Mouse (Mus musculus) cortical plate, adult 2 months (tissue): ENCODE results near the gene Gm45233. TPM values are rescaled to one million over a fixed set of nuclear protein-coding genes. Genes with fewer than 3 reads are reported as not detected.

ENCODE experiments used
- H3K27ac ChIP-seq: fragments of 200-500 bp; 2 replicates; pipeline ENCODE4 v1.5.1; 2012; ENCODE audit warnings: low read length, control low read depth, inconsistent platforms; ENCODE audit not compliant: insufficient read depth
- H3K4me1 ChIP-seq: fragments of 200-500 bp; 2 replicates; pipeline ENCODE4 v1.6.1; 2011; ENCODE audit warnings: low read length; ENCODE audit not compliant: control insufficient read depth, insufficient read depth
- H3K4me3 ChIP-seq: fragments of 200-500 bp; 2 replicates; pipeline ENCODE4 v1.5.1; 2011; ENCODE audit warnings: mild to moderate bottlenecking, low read length, control low read depth; ENCODE audit not compliant: insufficient read depth
- CTCF ChIP-seq: fragments of 200-500 bp; IDR thresholded peaks from 2 replicates; pipeline ENCODE4 v1.5.1; 2011; ENCODE audit warnings: mild to moderate bottlenecking, control low read depth, low read length; ENCODE audit not compliant: insufficient read depth; ENCODE audit errors: extremely low read depth
- POLR2A ChIP-seq: fragments of 200-500 bp; IDR thresholded peaks from 2 replicates; pipeline ENCODE4 v1.6.1; 2011; ENCODE audit warnings: mild to moderate bottlenecking, low read length, control low read depth; ENCODE audit not compliant: insufficient read depth; ENCODE audit errors: extremely low read depth
- polyA plus RNA-seq: library from polyadenylated mRNA; depleted of rRNA; stranded (reverse); fragments of >200 nt; gene quantifications from 2 replicates; pipeline ENCODE4 v1.2.3, GENCODE M21; 2012

The Gm45233 gene
- polyA plus RNA-seq, 1 experiment, result 2.1 TPM

DNA sequence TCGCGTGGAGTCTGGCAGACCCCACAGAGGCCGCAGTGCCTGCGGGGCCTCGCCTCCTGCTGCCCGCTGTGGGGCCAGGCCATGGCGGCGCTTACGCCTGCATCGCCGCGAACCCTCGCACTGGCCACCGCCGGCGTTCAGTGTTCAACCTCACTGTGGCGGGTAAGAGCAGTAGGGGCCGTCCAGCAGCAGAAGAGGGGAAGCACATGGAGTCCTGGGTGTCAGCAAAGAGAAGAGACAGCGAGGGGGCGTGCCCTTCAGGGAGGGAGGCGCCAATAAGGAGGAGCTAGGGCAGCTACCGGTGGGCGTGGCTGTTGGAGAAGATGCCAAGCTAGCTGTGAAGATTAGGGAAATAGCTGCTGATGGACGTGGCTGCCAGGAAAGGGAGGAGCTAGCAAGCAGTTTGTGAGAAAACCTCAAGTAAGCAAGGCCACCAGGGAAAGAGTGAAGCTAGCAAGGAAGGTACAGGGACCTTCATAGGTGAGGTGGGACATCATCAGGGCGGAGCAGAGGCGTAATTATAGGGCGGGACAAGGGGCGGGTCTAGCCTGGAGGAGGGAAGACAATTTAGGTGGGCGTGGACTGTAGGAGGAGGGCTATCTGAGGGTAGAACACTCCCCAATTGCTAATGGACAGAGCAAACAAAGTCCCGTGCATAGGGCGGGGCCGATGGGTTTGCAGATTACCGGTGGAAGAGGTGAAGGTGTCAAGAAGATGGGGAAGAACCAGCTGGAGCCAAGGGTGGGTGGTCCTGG is 21.6 kb downstream of the Gm45233 start:
- H3K27ac ChIP-seq, result no peak overlapping the region

GRCm38 (mm10) chr7:43466099-43466694 is 22.3 kb downstream of the Gm45233 start:
- H3K4me3 ChIP-seq, result peak overlapping the region; percentile 46
- TF ChIP-seq CTCF (peak; percentile 57), POLR2A (no peak)
- no peaks in the 10 kb centered on the region for H3K4me1 ChIP-seq
- H3K27ac ChIP-seq, result no peak overlapping the region

More for the DNA sequence above, 21.6 kb downstream of the Gm45233 start:
- TF ChIP-seq CTCF, result no peak
- H3K4me1 ChIP-seq, result no peaks in the 10 kb centered on the region
- H3K4me3 ChIP-seq, result peak overlapping the region; percentile 46

DNA sequence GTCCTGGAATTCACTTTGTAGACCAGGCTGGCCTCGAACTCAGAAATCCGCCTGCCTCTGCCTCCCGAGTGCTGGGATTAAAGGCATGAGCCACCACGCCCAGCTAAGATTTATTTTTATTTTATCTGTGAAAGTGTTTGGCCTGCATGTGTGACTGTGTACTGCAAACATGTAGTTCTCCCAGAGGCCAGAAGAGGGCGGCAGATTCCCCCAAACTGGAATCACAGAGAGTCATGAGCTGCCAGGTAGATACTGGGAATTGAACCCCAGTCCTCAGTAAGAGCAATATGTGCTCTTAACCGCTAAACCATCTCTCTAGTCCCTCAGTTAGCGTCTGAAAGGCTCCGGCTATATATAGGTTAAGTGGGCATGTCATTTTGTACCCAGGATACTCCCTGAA is 26.4 kb downstream of the Gm45233 start:
- TF ChIP-seq CTCF (peak; percentile 52), POLR2A (no peak)
- Histone ChIP-seq H3K4me3 (no peak overlapping the region), H3K4me1 (no peaks in the 10 kb centered on the region), H3K27ac (no peak overlapping the region)

GRCm38 (mm10) chr7:43475706-43476105 is 31.8 kb downstream of the Gm45233 start:
- TF ChIP-seq POLR2A, result no peak
- no peak for TF ChIP-seq CTCF
- Histone ChIP-seq H3K4me3 (no peak overlapping the region), H3K27ac (no peak overlapping the region), H3K4me1 (peaks cover 2% of the 10 kb centered on the region)

DNA sequence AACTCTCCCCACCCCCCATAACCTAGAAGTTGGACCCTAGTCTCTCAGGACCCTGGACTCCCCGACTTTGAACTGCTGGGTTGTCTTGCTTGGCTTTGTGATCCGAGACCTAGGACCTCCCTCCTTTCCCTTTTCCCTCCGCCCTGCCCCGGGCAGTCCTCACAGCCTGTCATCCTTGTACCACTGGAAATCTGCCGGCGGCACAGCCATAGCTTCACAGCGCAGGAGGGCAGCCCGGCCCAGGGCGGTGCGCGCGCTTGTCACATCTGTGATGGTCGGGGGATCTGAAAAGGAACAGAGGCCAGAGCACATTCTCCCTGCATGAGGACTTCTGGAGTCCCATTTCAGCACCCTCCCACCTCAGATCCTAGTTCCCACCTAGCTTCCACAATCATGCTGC is 32.4 kb downstream of the Gm45233 start:
- peaks cover 6% of the 10 kb centered on the region for H3K4me1 ChIP-seq
- no peak overlapping the region for H3K27ac ChIP-seq
- no peak overlapping the region for H3K4me3 ChIP-seq
- TF ChIP-seq CTCF (no peak), POLR2A (no peak)

DNA sequence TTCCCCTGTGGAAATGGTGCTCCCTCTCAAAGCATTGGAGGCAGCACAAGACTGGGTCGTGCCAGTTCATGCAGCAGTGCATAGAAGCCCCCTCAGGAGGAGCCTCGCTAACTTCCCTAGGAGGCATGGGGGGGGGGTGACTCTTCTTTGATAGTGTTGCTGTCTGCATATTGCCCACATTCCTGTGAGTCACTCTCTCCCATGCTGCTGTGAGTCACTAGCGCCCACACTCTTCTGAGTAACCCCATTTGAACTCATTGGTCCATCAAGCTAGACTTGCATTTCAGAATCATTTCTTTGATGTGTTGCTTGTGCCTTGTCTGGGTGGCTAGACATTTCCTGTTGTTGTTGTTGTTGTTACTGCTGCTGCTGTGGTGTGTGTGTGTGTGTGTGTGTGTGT is 37.3 kb downstream of the Gm45233 start:
- TF ChIP-seq POLR2A, result no peak
- no peak for TF ChIP-seq CTCF
- peaks cover 12% of the 10 kb centered on the region for H3K4me1 ChIP-seq
- H3K27ac ChIP-seq, result peak overlapping the region; percentile 34; the same call in 1 of the 2 replicates
- H3K4me3 ChIP-seq, result no peak overlapping the region

DNA sequence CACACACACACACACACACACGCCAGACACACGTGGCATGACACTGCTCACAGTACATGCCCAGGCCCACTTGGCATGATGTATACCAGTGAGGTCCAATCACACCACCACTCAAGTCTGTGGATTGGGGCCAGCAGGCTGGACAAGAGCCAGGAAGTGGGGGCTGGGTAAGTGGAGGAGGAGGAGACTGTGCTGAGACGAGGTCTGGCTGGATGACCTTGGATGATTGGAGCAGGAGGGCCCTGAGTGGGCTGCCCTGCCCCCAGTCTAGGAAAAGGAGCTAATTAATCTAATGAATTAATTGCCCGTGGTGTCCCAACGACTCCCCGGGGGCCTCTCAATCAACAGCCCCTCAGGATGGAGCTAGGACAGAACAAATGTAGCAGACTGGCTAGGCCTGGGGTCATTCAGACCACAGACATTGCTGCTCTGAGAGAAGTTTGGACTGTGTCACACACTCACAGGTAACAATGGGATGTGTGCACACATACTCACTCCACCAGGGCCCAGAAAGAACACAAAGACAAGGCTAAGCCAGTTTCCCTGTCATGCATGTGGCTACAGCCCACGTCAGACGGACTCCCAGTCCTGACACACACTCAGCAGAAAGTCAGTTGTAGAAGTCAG is 38.3 kb downstream of the Gm45233 start:
- Histone ChIP-seq H3K4me1 (peaks cover 12% of the 10 kb centered on the region), H3K4me3 (no peak overlapping the region), H3K27ac (no peak overlapping the region; the same call in 1 of the 2 replicates)
- TF ChIP-seq POLR2A, result no peak
- TF ChIP-seq CTCF, result no peak

DNA sequence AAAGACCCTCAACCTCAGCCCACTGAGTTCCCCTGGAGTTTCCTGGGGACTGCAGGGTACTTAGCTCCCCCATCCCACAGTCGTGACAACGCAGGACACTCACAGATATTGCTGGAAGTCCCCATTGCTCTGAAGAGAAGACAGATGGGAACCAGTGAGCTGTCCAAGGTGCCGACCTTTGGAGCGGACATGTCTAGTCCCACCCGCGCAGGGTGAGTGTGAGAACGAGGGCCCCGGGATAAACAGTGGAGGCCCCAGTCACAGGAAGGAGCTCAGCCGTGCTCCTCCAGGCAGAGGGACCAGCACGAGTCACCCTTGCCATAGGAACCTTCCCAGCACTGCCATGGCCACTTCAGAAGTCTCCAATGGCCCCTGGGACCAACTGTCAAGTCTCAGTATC is 39.3 kb downstream of the Gm45233 start:
- Histone ChIP-seq H3K27ac (no peak overlapping the region), H3K4me1 (peaks cover 13% of the 10 kb centered on the region), H3K4me3 (no peak overlapping the region)
- TF ChIP-seq POLR2A (no peak), CTCF (no peak)

DNA sequence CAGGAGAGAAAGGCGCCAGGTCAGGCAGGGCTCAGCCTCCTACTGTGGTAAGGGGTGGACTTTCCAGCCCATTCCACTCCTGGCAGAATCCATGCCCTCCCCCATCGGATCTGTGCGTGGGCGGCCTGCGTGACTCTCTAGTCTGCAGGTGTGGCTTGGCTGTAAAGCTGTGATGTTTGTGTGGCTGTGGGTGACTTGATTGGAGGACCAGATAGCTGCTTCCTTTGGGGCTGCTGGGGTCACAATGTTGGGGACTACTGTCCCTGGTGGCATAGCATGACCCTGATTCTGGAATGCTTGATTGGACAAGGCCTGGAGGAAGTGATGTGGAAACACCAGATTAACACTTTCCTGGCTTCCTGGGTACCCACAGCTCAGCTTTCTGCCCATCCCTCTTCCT is 44.7 kb downstream of the Gm45233 start:
- Histone ChIP-seq H3K27ac (peak overlapping the region; percentile 1), H3K4me1 (peaks cover 1% of the 10 kb centered on the region; the same call in 1 of the 2 replicates), H3K4me3 (peak overlapping the region; percentile 89)
- no peak for TF ChIP-seq CTCF
- no peak for TF ChIP-seq POLR2A

- Histone ChIP-seq H3K4me1 (peaks cover 1% of the 10 kb centered on the region; the same call in 1 of the 2 replicates), H3K4me3 (peak within 1 kb of the TSS; percentile 89), H3K27ac (peak within 1 kb of the TSS; percentile 97)
- TF ChIP-seq CTCF, result no peak
- TF ChIP-seq POLR2A, result no peak
These were observed 45.8 kb downstream of the Gm45233 start, which contains the start of gene Iglon5 for GRCm38 (mm10) chr7:43489631-43490125. Iglon5 (minus strand) TSS chr7:43490075.
